Comparison of ENCODE assay signal across 8 mouse cellular contexts in genomic region chr19:8702458-8702857, GRCm38 (mm10). TPM values are rescaled to one million over a fixed set of nuclear protein-coding genes. Genes with fewer than 3 reads are reported as not detected.
A peak's percentile ranks its signal among the peaks of the same experiment; 100 is the strongest.
DNase-seq lines count a peak whose midpoint lies in the region; ATAC-seq and TF ChIP-seq lines count a peak whose summit lies in the region.
"Had no signal": no experiment of that assay in that cellular context is flagged by ENCODE, and none has a peak within 500 bp of the region (broad histone marks: within the 10 kb centered on the region; RNA-seq: fewer than 3 reads in every experiment).

No protein-coding gene starts in this region.

- no peak overlapping the region for H3K4me2 ChIP-seq in forebrain, embryonic 12.5 days

- H3K36me3 ChIP-seq in forebrain, embryonic 12.5 days (replicated peaks) = peaks cover 12% of the 10 kb centered on the region

- H3K9me3 ChIP-seq in forebrain, embryonic 12.5 days = no peaks in the 10 kb centered on the region
- H3K9me3 ChIP-seq: midbrain, embryonic 10.5 days had no signal

- no peak overlapping the region for H3K4me3 ChIP-seq in layer of hippocampus, adult 2 months
- no peak overlapping the region for H3K4me3 ChIP-seq in forebrain, embryonic 12.5 days (replicated peaks)
- H3K4me3 ChIP-seq: midbrain, embryonic 10.5 days had no signal

- H3K4me1 ChIP-seq in forebrain, embryonic 12.5 days = no peaks in the 10 kb centered on the region

- TF ChIP-seq CTCF in layer of hippocampus, adult 2 months (conservative IDR thresholded peaks at IDR 0.05) = peak; percentile 31

- WGBS in forebrain, embryonic 12.5 days = 73% methylated on average over 3 of the region's 3 CpGs

- no peak overlapping the region for H3K9ac ChIP-seq in forebrain, embryonic 12.5 days

- no peaks in the 10 kb centered on the region for H3K27me3 ChIP-seq in forebrain, embryonic 12.5 days

- 0 out of 2 replicates have a peak overlapping the region, but pooled peaks have one; percentile 18 for H3K27ac ChIP-seq in layer of hippocampus, adult 2 months
- no peak overlapping the region for H3K27ac ChIP-seq in forebrain, embryonic 12.5 days
- H3K27ac ChIP-seq: midbrain, embryonic 10.5 days had no signal

- no peak for DNase-seq in layer of hippocampus, adult 2 months (ENCODE audit: low spot score in 2 of 2)
- no peak for DNase-seq in layer of hippocampus, postnatal 25 days (ENCODE audit: extremely low spot score in 1 of 2, low spot score in 1 of 2)
- DNase-seq in brain, adult 2 months (ENCODE audit: low read depth, low spot score) = peak; percentile 57
- DNase-seq in kidney, adult 8-10 months = peak; percentile 50 to 66
- peak; percentile 74 for DNase-seq in lung, postnatal 14 days
- DNase-seq in cerebellum, adult 11-12 months = no peak

- ATAC-seq in forebrain, embryonic 12.5 days (ENCODE audit: low FRiP score) = no peak

RNA-seq across cellular contexts. Expression of gene Slc3a2, which starts 20.7 kb away (rescaled TPM):
- 100 to 1,000 TPM; 149 to 151 TPM for total RNA-seq in layer of hippocampus, adult 2 months (2021)
- 100 to 1,000 TPM; 155 to 170 TPM for total RNA-seq in layer of hippocampus, postnatal 25 days (2021)
- 140 and 143 TPM in 2 replicates for polyA plus RNA-seq in forebrain, embryonic 12.5 days (2016; fragmentation: Nextera tagmentation; extraction: Ambion mirVana)

RNA-seq across cellular contexts. Expression of gene Wdr74, which starts 33.2 kb away (rescaled TPM):
- 10 to 100 TPM; 47.4 to 55.0 TPM for total RNA-seq in layer of hippocampus, adult 2 months (2021)
- total RNA-seq in layer of hippocampus, postnatal 25 days (2021) = 10 to 100 TPM; 43.9 to 53.6 TPM
- polyA plus RNA-seq in forebrain, embryonic 12.5 days (2016; fragmentation: Nextera tagmentation; extraction: Ambion mirVana) = 83.7 and 85.9 TPM in 2 replicates

RNA-seq across cellular contexts. Expression of gene 1700092M07Rik, which starts 38.1 kb away (rescaled TPM):
- total RNA-seq in layer of hippocampus, adult 2 months (2021) = 1 to 10 TPM; 1.5 to 3.4 TPM
- total RNA-seq in layer of hippocampus, postnatal 25 days (2021) = 1 to 10 TPM in 1 of 2 experiments, not detected in 1; 1.5 TPM
- polyA plus RNA-seq in forebrain, embryonic 12.5 days (2016; fragmentation: Nextera tagmentation; extraction: Ambion mirVana) = 2.8 and 3.7 TPM in 2 replicates

RNA-seq across cellular contexts. Expression of gene Stx5a, which starts 38.8 kb away (rescaled TPM):
- total RNA-seq in layer of hippocampus, adult 2 months (2021) = 10 to 100 TPM; 69.5 to 78.4 TPM
- total RNA-seq in layer of hippocampus, postnatal 25 days (2021) = 10 to 100 TPM; 59.9 to 70.7 TPM
- polyA plus RNA-seq in forebrain, embryonic 12.5 days (2016; fragmentation: Nextera tagmentation; extraction: Ambion mirVana) = 108 and 114 TPM in 2 replicates

RNA-seq across cellular contexts. Expression of gene Chrm1, which starts 38.9 kb away (rescaled TPM):
- total RNA-seq in layer of hippocampus, adult 2 months (2021) = 100 to 1,000 TPM; 179 to 190 TPM
- total RNA-seq in layer of hippocampus, postnatal 25 days (2021) = 100 to 1,000 TPM; 188 to 200 TPM
- 0.10 and 0.27 TPM in 2 replicates for polyA plus RNA-seq in forebrain, embryonic 12.5 days (2016; fragmentation: Nextera tagmentation; extraction: Ambion mirVana)
- polyA plus RNA-seq: midbrain, embryonic 10.5 days had no signal

Comparison
In these comparisons a context has a peak if more than half of its experiments do, and no peak if none do; other contexts are left out.
1. DNase-seq: peak in brain, adult 2 months (single experiment), kidney, adult 8-10 months (2 of 2) and lung, postnatal 14 days (single experiment); none in layer of hippocampus, adult 2 months (0 of 2), layer of hippocampus, postnatal 25 days (0 of 2) and cerebellum, adult 11-12 months (single experiment).